Mouse (Mus musculus): ENCODE results near the gene Mfn1. TPM values are rescaled to one million over a fixed set of nuclear protein-coding genes. Genes with fewer than 3 reads are reported as not detected.
A peak's percentile ranks its signal among the peaks of the same experiment; 100 is the strongest.

The Mfn1 gene
- polyA plus RNA-seq, 1 experiment = 20.9 TPM

- H3K36me3 ChIP-seq (ENCODE audit: control insufficient read depth, insufficient read depth, low read length) = 0 out of 2 replicates have a peak, but pooled peaks cover 2% of the 10 kb centered on the region
- no peak for TF ChIP-seq CTCF (IDR thresholded peaks at IDR 0.05; ENCODE audit: control insufficient read depth, insufficient read depth, insufficient replicate concordance, low read depth, low read length)
- no peak for TF ChIP-seq POLR2A (IDR thresholded peaks at IDR 0.05; ENCODE audit: control insufficient read depth, low read depth, low read length)
- H3K4me3 ChIP-seq (ENCODE audit: control insufficient read depth, low read depth, low read length) = no peak overlapping the region
- no peaks in the 10 kb centered on the region for H3K27me3 ChIP-seq (ENCODE audit: control insufficient read depth, insufficient read depth, low read length)
- peaks cover 6% of the 10 kb centered on the region for H3K4me1 ChIP-seq (ENCODE audit: control insufficient read depth, insufficient read depth, low read length)
- no peak overlapping the region for H3K27ac ChIP-seq (ENCODE audit: control insufficient read depth, insufficient read depth, low read depth, low read length)
Measured at GRCm38 (mm10) chr3:32512686-32513284, 16.5 kb upstream of the Mfn1 start.

- 0 out of 2 replicates have a peak, but pooled peaks cover 2% of the 10 kb centered on the region for H3K36me3 ChIP-seq (ENCODE audit: control insufficient read depth, insufficient read depth, low read length)
- peaks cover 6% of the 10 kb centered on the region for H3K4me1 ChIP-seq (ENCODE audit: control insufficient read depth, insufficient read depth, low read length)
- no peak overlapping the region for H3K27ac ChIP-seq (ENCODE audit: control insufficient read depth, insufficient read depth, low read depth, low read length)
- H3K27me3 ChIP-seq (ENCODE audit: control insufficient read depth, insufficient read depth, low read length) = no peaks in the 10 kb centered on the region
- no peak overlapping the region for H3K4me3 ChIP-seq (ENCODE audit: control insufficient read depth, low read depth, low read length)
- TF ChIP-seq CTCF (IDR thresholded peaks at IDR 0.05; ENCODE audit: control insufficient read depth, insufficient read depth, insufficient replicate concordance, low read depth, low read length) (no peak), POLR2A (IDR thresholded peaks at IDR 0.05; ENCODE audit: control insufficient read depth, low read depth, low read length) (no peak)
Measured at GRCm38 (mm10) chr3:32513528-32513927, 15.7 kb upstream of the Mfn1 start.

GRCm38 (mm10) chr3:32527181-32527580, 2.1 kb upstream of the Mfn1 start:
- H3K4me3 ChIP-seq (ENCODE audit: control insufficient read depth, low read depth, low read length) = peak overlapping the region; percentile 43; the same call in 1 of the 2 replicates
- H3K4me1 ChIP-seq (ENCODE audit: control insufficient read depth, insufficient read depth, low read length) = no peaks in the 10 kb centered on the region
- no peaks in the 10 kb centered on the region for H3K27me3 ChIP-seq (ENCODE audit: control insufficient read depth, insufficient read depth, low read length)
- H3K36me3 ChIP-seq (ENCODE audit: control insufficient read depth, insufficient read depth, low read length) = no peaks in the 10 kb centered on the region
- H3K27ac ChIP-seq (ENCODE audit: control insufficient read depth, insufficient read depth, low read depth, low read length) = no peak overlapping the region
- TF ChIP-seq POLR2A (IDR thresholded peaks at IDR 0.05; ENCODE audit: control insufficient read depth, low read depth, low read length) (no peak), CTCF (IDR thresholded peaks at IDR 0.05; ENCODE audit: control insufficient read depth, insufficient read depth, insufficient replicate concordance, low read depth, low read length) (no peak)

GRCm38 (mm10) chr3:32530041-32530440, 776 bp downstream of the Mfn1 start:
- Histone ChIP-seq H3K27me3 (ENCODE audit: control insufficient read depth, insufficient read depth, low read length) (no peaks in the 10 kb centered on the region), H3K27ac (ENCODE audit: control insufficient read depth, insufficient read depth, low read depth, low read length) (peak overlapping the region; percentile 97; the same call in 1 of the 2 replicates), H3K4me3 (ENCODE audit: control insufficient read depth, low read depth, low read length) (peak overlapping the region; percentile 99), H3K4me1 (ENCODE audit: control insufficient read depth, insufficient read depth, low read length) (no peaks in the 10 kb centered on the region), H3K36me3 (ENCODE audit: control insufficient read depth, insufficient read depth, low read length) (no peaks in the 10 kb centered on the region; the same call in 1 of the 2 replicates)
- TF ChIP-seq CTCF (IDR thresholded peaks at IDR 0.05; ENCODE audit: control insufficient read depth, insufficient read depth, insufficient replicate concordance, low read depth, low read length) = no peak
- TF ChIP-seq POLR2A (IDR thresholded peaks at IDR 0.05; ENCODE audit: control insufficient read depth, low read depth, low read length) = no peak

- TF ChIP-seq CTCF (IDR thresholded peaks at IDR 0.05; ENCODE audit: control insufficient read depth, insufficient read depth, insufficient replicate concordance, low read depth, low read length) (no peak), POLR2A (IDR thresholded peaks at IDR 0.05; ENCODE audit: control insufficient read depth, low read depth, low read length) (no peak)
- Histone ChIP-seq H3K4me3 (ENCODE audit: control insufficient read depth, low read depth, low read length) (no peak overlapping the region), H3K36me3 (ENCODE audit: control insufficient read depth, insufficient read depth, low read length) (no peaks in the 10 kb centered on the region; the same call in 1 of the 2 replicates), H3K27me3 (ENCODE audit: control insufficient read depth, insufficient read depth, low read length) (no peaks in the 10 kb centered on the region), H3K4me1 (ENCODE audit: control insufficient read depth, insufficient read depth, low read length) (no peaks in the 10 kb centered on the region), H3K27ac (ENCODE audit: control insufficient read depth, insufficient read depth, low read depth, low read length) (no peak overlapping the region)
Measured at GRCm38 (mm10) chr3:32535692-32536091, 6.4 kb downstream of the Mfn1 start.

- H3K4me3 ChIP-seq (ENCODE audit: control insufficient read depth, low read depth, low read length) = no peak overlapping the region
- no peaks in the 10 kb centered on the region for H3K4me1 ChIP-seq (ENCODE audit: control insufficient read depth, insufficient read depth, low read length)
- TF ChIP-seq POLR2A (IDR thresholded peaks at IDR 0.05; ENCODE audit: control insufficient read depth, low read depth, low read length) = no peak
- TF ChIP-seq CTCF (IDR thresholded peaks at IDR 0.05; ENCODE audit: control insufficient read depth, insufficient read depth, insufficient replicate concordance, low read depth, low read length) = no peak
- H3K36me3 ChIP-seq (ENCODE audit: control insufficient read depth, insufficient read depth, low read length) = no peaks in the 10 kb centered on the region; the same call in 1 of the 2 replicates
- no peaks in the 10 kb centered on the region for H3K27me3 ChIP-seq (ENCODE audit: control insufficient read depth, insufficient read depth, low read length)
- H3K27ac ChIP-seq (ENCODE audit: control insufficient read depth, insufficient read depth, low read depth, low read length) = no peak overlapping the region; the same call in 1 of the 2 replicates
Measured at GRCm38 (mm10) chr3:32537556-32537955, 8.3 kb downstream of the Mfn1 start.

GRCm38 (mm10) chr3:32538091-32538490, 8.8 kb downstream of the Mfn1 start:
- TF ChIP-seq CTCF (IDR thresholded peaks at IDR 0.05; ENCODE audit: control insufficient read depth, insufficient read depth, insufficient replicate concordance, low read depth, low read length) (no peak), POLR2A (IDR thresholded peaks at IDR 0.05; ENCODE audit: control insufficient read depth, low read depth, low read length) (no peak)
- H3K4me3 ChIP-seq (ENCODE audit: control insufficient read depth, low read depth, low read length) = no peak overlapping the region
- no peak overlapping the region for H3K27ac ChIP-seq (ENCODE audit: control insufficient read depth, insufficient read depth, low read depth, low read length)
- H3K4me1 ChIP-seq (ENCODE audit: control insufficient read depth, insufficient read depth, low read length) = no peaks in the 10 kb centered on the region
- no peaks in the 10 kb centered on the region for H3K27me3 ChIP-seq (ENCODE audit: control insufficient read depth, insufficient read depth, low read length)
- no peaks in the 10 kb centered on the region; the same call in 1 of the 2 replicates for H3K36me3 ChIP-seq (ENCODE audit: control insufficient read depth, insufficient read depth, low read length)
